Mouse (Mus musculus) limb, embryonic 10.5 days (tissue): ENCODE measurements around the gene Nfkb2. TPM values are rescaled to one million over a fixed set of nuclear protein-coding genes. Genes with fewer than 3 reads are reported as not detected.

Experiments used
- DNase-seq: peaks from one replicate; pipeline ENCODE4 v3.0.0-alpha.2; 2017; ENCODE audit warnings: low spot score
- H3K27ac ChIP-seq: fragments of 300-500 bp; sonication (generic); 2 replicates; pipeline ENCODE4 v1.5.1; 2016; ENCODE audit warnings: mild to moderate bottlenecking
- H3K27me3 ChIP-seq: fragments of 300-500 bp; sonication (generic); 2 replicates; pipeline ENCODE4 v1.6.1; 2016; ENCODE audit warnings: low read depth, mild to moderate bottlenecking; ENCODE audit not compliant: poor library complexity, severe bottlenecking
- H3K36me3 ChIP-seq: fragments of 300-500 bp; sonication (generic); 2 replicates; pipeline ENCODE4 v1.6.1; 2016; ENCODE audit warnings: mild to moderate bottlenecking, moderate library complexity
- H3K4me1 ChIP-seq: fragments of 300-500 bp; sonication (generic); 2 replicates; pipeline ENCODE4 v1.6.1; 2016
- H3K4me3 ChIP-seq: fragments of 300-500 bp; sonication (generic); 2 replicates; pipeline ENCODE4 v1.5.1; 2016; ENCODE audit warnings: mild to moderate bottlenecking, moderate library complexity
- H3K9me3 ChIP-seq: fragments of 300-500 bp; sonication (generic); replicated peaks from 2 replicates; pipeline ENCODE4 v1.6.1; 2016; ENCODE audit warnings: mild to moderate bottlenecking
- WGBS: fragments of 180-500 bp; shearing (Covaris S2); methylation state at CpG from one replicate; pipeline ENCODE4 v1.1.7; 2016; 5-methylcytosine and 5-hydroxymethylcytosine counted together
- polyA plus RNA-seq: library from polyadenylated mRNA; unstranded; fragments of >200 nt; fragmentation: Nextera tagmentation; extraction: Ambion mirVana; gene quantifications from 2 replicates; pipeline ENCODE4 v1.2.1, GENCODE M21; 2016

Gene Nfkb2
- polyA plus RNA-seq, 1 experiment from 2014 or later, result 5.8 TPM

GRCm38 (mm10) chr19:46312566-46312965, 8.4 kb downstream of the Nfkb2 start:
- H3K9me3 ChIP-seq, result no peaks in the 10 kb centered on the region
- H3K4me3 ChIP-seq, result no peak overlapping the region
- no peak overlapping the region for H3K27ac ChIP-seq
- H3K4me1 ChIP-seq, result peaks cover 28% of the 10 kb centered on the region
- peaks cover 97% of the 10 kb centered on the region for H3K27me3 ChIP-seq
- WGBS, result 90% methylated on average over 21 of the region's 21 CpGs
- no peak for DNase-seq
- H3K36me3 ChIP-seq, result peaks cover 24% of the 10 kb centered on the region

- 87% methylated on average over 9 of the region's 9 CpGs for whole genome bisulfite sequencing
- Histone ChIP-seq H3K4me1 (peaks cover 34% of the 10 kb centered on the region), H3K27ac (no peak overlapping the region), H3K27me3 (peaks cover 97% of the 10 kb centered on the region), H3K4me3 (no peak overlapping the region), H3K36me3 (peaks cover 23% of the 10 kb centered on the region), H3K9me3 (no peaks in the 10 kb centered on the region)
- DNase-seq, result peak; percentile 23
Observed at GRCm38 (mm10) chr19:46313116-46313515, 9.0 kb downstream of the Nfkb2 start.

GRCm38 (mm10) chr19:46313591-46313990, 9.5 kb downstream of the Nfkb2 start:
- no peak overlapping the region for H3K27ac ChIP-seq
- DNase-seq, result peak; percentile 29

GRCm38 (mm10) chr19:46314151-46314601, 10.1 kb downstream of the Nfkb2 start:
- Histone ChIP-seq H3K36me3 (peaks cover 23% of the 10 kb centered on the region), H3K27me3 (peaks cover 97% of the 10 kb centered on the region), H3K9me3 (no peaks in the 10 kb centered on the region), H3K27ac (no peak overlapping the region), H3K4me3 (no peak overlapping the region), H3K4me1 (peaks cover 33% of the 10 kb centered on the region)
- WGBS, result 15% methylated on average over 18 of the region's 18 CpGs
- DNase-seq, result no peak

More at GRCm38 (mm10) chr19:46313591-46313990, 9.5 kb downstream of the Nfkb2 start:
- Histone ChIP-seq H3K9me3 (no peaks in the 10 kb centered on the region), H3K27me3 (peaks cover 97% of the 10 kb centered on the region), H3K4me3 (no peak overlapping the region), H3K36me3 (peaks cover 23% of the 10 kb centered on the region), H3K4me1 (peaks cover 33% of the 10 kb centered on the region)
- 70% methylated on average over 6 of the region's 6 CpGs for WGBS

- DNase-seq, result peak; percentile 30
- Histone ChIP-seq H3K4me3 (no peak overlapping the region), H3K9me3 (no peaks in the 10 kb centered on the region), H3K27me3 (peaks cover 99% of the 10 kb centered on the region), H3K27ac (no peak overlapping the region), H3K4me1 (peaks cover 35% of the 10 kb centered on the region), H3K36me3 (peaks cover 17% of the 10 kb centered on the region)
- WGBS, result 44% methylated on average over 14 of the region's 14 CpGs
Observed at GRCm38 (mm10) chr19:46314872-46315742, 11.0 kb downstream of the Nfkb2 start.

GRCm38 (mm10) chr19:46315752-46316610, 11.9 kb downstream of the Nfkb2 start:
- WGBS, result 49% methylated on average over 12 of the region's 12 CpGs
- Histone ChIP-seq H3K4me1 (peaks cover 35% of the 10 kb centered on the region), H3K27ac (no peak overlapping the region), H3K9me3 (no peaks in the 10 kb centered on the region), H3K36me3 (peaks cover 10% of the 10 kb centered on the region; the same call in 1 of the 2 replicates), H3K4me3 (no peak overlapping the region), H3K27me3 (peaks cover 99% of the 10 kb centered on the region)
- peak; percentile 29 for DNase-seq

- DNase-seq, result no peak
- WGBS, result 27% methylated on average over 15 of the region's 15 CpGs
- H3K9me3 ChIP-seq, result no peaks in the 10 kb centered on the region
- H3K27ac ChIP-seq, result no peak overlapping the region
- peak overlapping the region; percentile 51 for H3K4me3 ChIP-seq
- peaks cover 45% of the 10 kb centered on the region for H3K4me1 ChIP-seq
- peaks cover 99% of the 10 kb centered on the region for H3K27me3 ChIP-seq
- 0 out of 2 replicates have a peak, but pooled peaks cover under 1% of the 10 kb centered on the region for H3K36me3 ChIP-seq
Observed at GRCm38 (mm10) chr19:46316846-46317545, 12.9 kb downstream of the Nfkb2 start.

GRCm38 (mm10) chr19:46317546-46317885, 13.4 kb downstream of the Nfkb2 start:
- Histone ChIP-seq H3K27me3 (peaks cover 100% of the 10 kb centered on the region), H3K9me3 (no peaks in the 10 kb centered on the region), H3K4me1 (peaks cover 46% of the 10 kb centered on the region), H3K4me3 (peak overlapping the region; percentile 51), H3K36me3 (no peaks in the 10 kb centered on the region), H3K27ac (peak overlapping the region; percentile 25; the same call in 1 of the 2 replicates)
- peak; percentile 53 for DNase-seq
- WGBS, result under 1% methylated on average over 48 of the region's 48 CpGs

- WGBS, result 6% methylated on average over 41 of the region's 42 CpGs
- Histone ChIP-seq H3K4me1 (peaks cover 44% of the 10 kb centered on the region), H3K27ac (no peak overlapping the region), H3K27me3 (peaks cover 100% of the 10 kb centered on the region), H3K36me3 (no peaks in the 10 kb centered on the region), H3K4me3 (peak overlapping the region; percentile 51), H3K9me3 (no peaks in the 10 kb centered on the region)
- DNase-seq, result peak; percentile 38
Observed at GRCm38 (mm10) chr19:46318031-46318471, 13.9 kb downstream of the Nfkb2 start.

- Histone ChIP-seq H3K9me3 (no peaks in the 10 kb centered on the region), H3K4me1 (peaks cover 44% of the 10 kb centered on the region), H3K27me3 (peaks cover 100% of the 10 kb centered on the region), H3K27ac (no peak overlapping the region), H3K36me3 (no peaks in the 10 kb centered on the region), H3K4me3 (peak overlapping the region; percentile 26)
- peak; percentile 65 for DNase-seq
- WGBS, result 11% methylated on average over 16 of the region's 16 CpGs
Observed at GRCm38 (mm10) chr19:46318586-46319378, 14.7 kb downstream of the Nfkb2 start.

GRCm38 (mm10) chr19:46320076-46320785, 16.1 kb downstream of the Nfkb2 start:
- WGBS, result 86% methylated on average over 8 of the region's 8 CpGs
- no peak overlapping the region for H3K27ac ChIP-seq
- H3K9me3 ChIP-seq, result no peaks in the 10 kb centered on the region
- H3K4me1 ChIP-seq, result peaks cover 37% of the 10 kb centered on the region
- peaks cover 100% of the 10 kb centered on the region for H3K27me3 ChIP-seq
- DNase-seq, result no peak
- H3K36me3 ChIP-seq, result no peaks in the 10 kb centered on the region
- H3K4me3 ChIP-seq, result no peak overlapping the region
